ENCODE assay signal across 21 mouse cellular contexts in genomic region chrX:10479031-10479886, GRCm38 (mm10). TPM values are rescaled to one million over a fixed set of nuclear protein-coding genes. Genes with fewer than 3 reads are reported as not detected.
DNase-seq lines count a peak whose midpoint lies in the region; ATAC-seq and TF ChIP-seq lines count a peak whose summit lies in the region.
"Had no signal": no experiment of that assay in that cellular context is flagged by ENCODE, and none has a peak within 500 bp of the region (broad histone marks: within the 10 kb centered on the region; RNA-seq: fewer than 3 reads in every experiment).

No protein-coding gene starts in this region.

- no peak overlapping the region for H3K4me3 ChIP-seq in forebrain, embryonic 12.5 days (replicated peaks)
- H3K4me3 ChIP-seq in forebrain, embryonic 11.5 days (ENCODE audit: low read depth, low read length): no peak overlapping the region
- no peak overlapping the region for H3K4me3 ChIP-seq in lung, adult 2 months (replicated peaks; ENCODE audit: extremely low read depth, low read depth, low read length)
- H3K4me3 ChIP-seq in small intestine, adult 2 months (ENCODE audit: low read depth, low read length): no peak overlapping the region
- H3K4me3 ChIP-seq: erythroblast, embryonic 14.5 days; heart, embryonic 13.5 days; kidney, embryonic 15.5 days; lung, embryonic 15.5 days; neural tube, embryonic 12.5 days had no signal

- H3K27me3 ChIP-seq in forebrain, embryonic 12.5 days: no peaks in the 10 kb centered on the region
- H3K27me3 ChIP-seq in forebrain, embryonic 11.5 days (ENCODE audit: control insufficient read depth, insufficient read depth, low read length): no peaks in the 10 kb centered on the region
- no peaks in the 10 kb centered on the region for H3K27me3 ChIP-seq in small intestine, adult 2 months (ENCODE audit: control insufficient read depth, insufficient read depth, low read length)
- H3K27me3 ChIP-seq: kidney, embryonic 15.5 days; lung, embryonic 15.5 days; neural tube, embryonic 12.5 days had no signal

- peak; percentile 61; the same call in 1 of the 2 replicates for ATAC-seq in forebrain, embryonic 12.5 days (ENCODE audit: low FRiP score)
- no peak for ATAC-seq in forebrain, embryonic 11.5 days (replicated peaks; ENCODE audit: low FRiP score)
- no peak for ATAC-seq in erythroid progenitor cell, adult 5-6 weeks (replicated peaks; ENCODE audit: low FRiP score, poor library complexity, severe bottlenecking)
- ATAC-seq: CD4-positive, CD25-positive, alpha-beta regulatory T cell, adult 4 months had no signal

- H3K36me3 ChIP-seq in forebrain, embryonic 12.5 days (replicated peaks): no peaks in the 10 kb centered on the region
- H3K36me3 ChIP-seq in forebrain, embryonic 11.5 days (ENCODE audit: control insufficient read depth, insufficient read depth, low read length): no peaks in the 10 kb centered on the region
- H3K36me3 ChIP-seq in small intestine, adult 2 months (ENCODE audit: control insufficient read depth, insufficient read depth, low read length): no peaks in the 10 kb centered on the region
- H3K36me3 ChIP-seq: G1E; heart, embryonic 13.5 days; kidney, embryonic 15.5 days; lung, embryonic 15.5 days; neural tube, embryonic 12.5 days had no signal

- 0 out of 2 replicates have a peak overlapping the region, but pooled peaks have one; percentile 46 for H3K27ac ChIP-seq in forebrain, embryonic 12.5 days
- no peak overlapping the region for H3K27ac ChIP-seq in forebrain, embryonic 11.5 days (ENCODE audit: low read depth, low read length)
- peak overlapping the region; percentile 51; the same call in 1 of the 2 replicates for H3K27ac ChIP-seq in small intestine, adult 2 months (ENCODE audit: insufficient read depth, low read depth, low read length)
- H3K27ac ChIP-seq: heart, embryonic 13.5 days; kidney, embryonic 15.5 days; lung, embryonic 15.5 days; neural tube, embryonic 12.5 days; stomach, postnatal 0 days had no signal

- no peaks in the 10 kb centered on the region for H3K4me1 ChIP-seq in forebrain, embryonic 12.5 days
- no peaks in the 10 kb centered on the region for H3K4me1 ChIP-seq in forebrain, embryonic 11.5 days (replicated peaks; ENCODE audit: control insufficient read depth, insufficient read depth, low read length)
- no peaks in the 10 kb centered on the region; the same call in 1 of the 2 replicates for H3K4me1 ChIP-seq in lung, adult 2 months (ENCODE audit: control insufficient read depth, insufficient read depth, low read length)
- peaks cover 5% of the 10 kb centered on the region; the same call in 1 of the 2 replicates for H3K4me1 ChIP-seq in small intestine, adult 2 months (ENCODE audit: control insufficient read depth, insufficient read depth, insufficient read length, low read length)
- H3K4me1 ChIP-seq: heart, embryonic 13.5 days; kidney, embryonic 15.5 days; lung, embryonic 15.5 days; neural tube, embryonic 12.5 days had no signal

- WGBS in forebrain, embryonic 12.5 days: 50% methylated on average over 10 of the region's 10 CpGs
- 69% methylated on average over 10 of the region's 10 CpGs for WGBS in forebrain, embryonic 11.5 days
- 65% methylated on average over 10 of the region's 10 CpGs for WGBS in lung, adult 2 months
- 75% methylated on average over 10 of the region's 10 CpGs for WGBS in small intestine, adult 2 months

- TF ChIP-seq POLR2A in lung, adult 2 months (IDR thresholded peaks at IDR 0.05; ENCODE audit: borderline replicate concordance, extremely low read depth, low read depth, low read length): no peak
- TF ChIP-seq POLR2A in small intestine, adult 2 months (IDR thresholded peaks at IDR 0.05; ENCODE audit: low read depth, low read length): no peak

- DNase-seq in forebrain, embryonic 11.5 days (ENCODE audit: low spot score): no peak
- peak; percentile 5 to 32 for DNase-seq in lung, adult 18-20 months
- no peak for DNase-seq in lung, adult 2 months
- DNase-seq in lung, postnatal 10 days: peak; percentile 57
- DNase-seq in left cerebral cortex, adult 9 months (ENCODE audit: low spot score in 2 of 2): no peak
- DNase-seq: cerebellum, adult 11-12 months; heart, postnatal 36 days; layer of hippocampus, postnatal 36 days; left cerebral cortex, postnatal 4 days; thymus, postnatal 36 days had no signal

- no peak overlapping the region for H3K4me2 ChIP-seq in forebrain, embryonic 12.5 days
- no peak overlapping the region for H3K4me2 ChIP-seq in forebrain, embryonic 11.5 days (ENCODE audit: low read depth, low read length, severe bottlenecking)
- H3K4me2 ChIP-seq: heart, embryonic 13.5 days; kidney, embryonic 15.5 days; lung, embryonic 15.5 days; neural tube, embryonic 12.5 days had no signal

- H3K9ac ChIP-seq in forebrain, embryonic 12.5 days: no peak overlapping the region
- H3K9ac ChIP-seq in forebrain, embryonic 11.5 days (ENCODE audit: low read length): no peak overlapping the region
- H3K9ac ChIP-seq: heart, embryonic 13.5 days; kidney, embryonic 15.5 days; lung, embryonic 15.5 days; neural tube, embryonic 12.5 days had no signal

- H3K9me3 ChIP-seq in forebrain, embryonic 12.5 days: no peaks in the 10 kb centered on the region
- H3K9me3 ChIP-seq in forebrain, embryonic 11.5 days (ENCODE audit: control insufficient read depth, low read length): no peaks in the 10 kb centered on the region
- H3K9me3 ChIP-seq: G1E; heart, embryonic 13.5 days; kidney, embryonic 15.5 days; lung, embryonic 15.5 days; neural tube, embryonic 12.5 days had no signal

- no peak for TF ChIP-seq CTCF in lung, adult 2 months (IDR thresholded peaks at IDR 0.05; ENCODE audit: insufficient read depth, low read length)
- TF ChIP-seq CTCF in small intestine, adult 2 months (IDR thresholded peaks at IDR 0.05; ENCODE audit: extremely low read depth, insufficient read length, insufficient replicate concordance, low read depth, low read length): no peak

RNA-seq across cellular contexts. Expression of gene Tspan7, which starts 5.7 kb away (rescaled TPM):
- polyA plus RNA-seq in forebrain, embryonic 12.5 days (2016; fragmentation: Nextera tagmentation; extraction: Ambion mirVana): 118 and 121 TPM in 2 replicates
- 86.8 and 87.0 TPM in 2 replicates for polyA plus RNA-seq in forebrain, embryonic 11.5 days (2014; fragmentation: Nextera tagmentation; extraction: Ambion mirVana)
- 635 and 712 TPM in 2 replicates for polyA plus RNA-seq in lung, adult 2 months (2012; rRNA removed)
- polyA plus RNA-seq in small intestine, adult 2 months (2012; rRNA removed): 36.1 and 71.2 TPM in 2 replicates
- not detected in 2 replicates for total RNA-seq in erythroid progenitor cell, adult 5-6 weeks (2015; ENCODE audit: low replicate concordance)
- total RNA-seq in erythroid progenitor cell, adult 5-6 weeks (2017; ENCODE audit: low replicate concordance): not detected in 2 replicates
- polyA plus RNA-seq: CD4-positive, CD25-positive, alpha-beta regulatory T cell, adult 4 months; G1E had no signal

Comparison
In these comparisons a context has a peak if more than half of its experiments do, and no peak if none do; other contexts are left out.
1. DNase-seq: peak in lung, adult 18-20 months (2 of 2) and lung, postnatal 10 days (single experiment); none in forebrain, embryonic 11.5 days (single experiment), lung, adult 2 months (single experiment) and left cerebral cortex, adult 9 months (0 of 2).